Mouse (Mus musculus) C2C12 (cell line): ENCODE measurements at regions not wholly inside any gene's neighbourhood (a gene's known extent, or its start where the extent isn't known, plus 50 kb on each side); places are given as distances from the start of the nearest gene placed in this dataset.
A peak's percentile ranks its signal among the peaks of the same experiment; 100 is the strongest.

Experiments
- CEBPB ChIP-seq: IDR thresholded peaks from one replicate; pipeline ENCODE4 v1.6.1; 2011; ENCODE audit warnings: low read depth, mild to moderate bottlenecking, control low read depth, moderate library complexity
- CTCF ChIP-seq: IDR thresholded peaks from one replicate; pipeline ENCODE4 v1.5.1; 2011; ENCODE audit not compliant: control insufficient read depth, insufficient read depth, insufficient read length
- MAX ChIP-seq: IDR thresholded peaks from one replicate; pipeline ENCODE4 v1.6.1; 2011; ENCODE audit warnings: mild to moderate bottlenecking, control low read depth
- MYOD1 ChIP-seq: IDR thresholded peaks from one replicate; pipeline ENCODE4 v1.6.1; 2011; ENCODE audit warnings: low read depth; ENCODE audit not compliant: control insufficient read depth, insufficient read length
- MYOG ChIP-seq: IDR thresholded peaks from one replicate; pipeline ENCODE4 v1.6.1; 2011; ENCODE audit not compliant: control insufficient read depth, insufficient read length; ENCODE audit errors: extremely low read depth
- USF1 ChIP-seq: IDR thresholded peaks from one replicate; pipeline ENCODE4 v1.6.1; 2011; ENCODE audit warnings: low read depth, mild to moderate bottlenecking, control low read depth, moderate library complexity

DNA sequence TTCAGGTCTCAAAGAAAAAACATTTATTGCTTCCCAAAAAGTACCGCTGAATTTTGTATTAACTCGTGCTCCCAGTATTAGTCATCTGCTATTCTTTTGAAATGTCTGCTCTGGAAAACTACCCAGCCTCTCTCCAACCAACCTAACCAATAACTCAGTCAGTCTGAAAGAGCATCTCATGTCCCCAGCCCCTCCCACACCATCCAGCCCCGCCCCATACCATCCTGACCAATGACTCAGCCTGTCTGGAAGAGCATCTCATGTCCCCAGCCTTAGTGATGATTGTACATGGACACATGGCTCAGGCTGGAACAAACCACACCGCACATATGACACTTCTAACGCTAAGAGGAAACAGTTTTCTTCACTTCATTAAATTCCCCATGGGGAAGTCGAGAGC lies 58.1 kb upstream of the Mapk10 start:
- TF ChIP-seq CTCF = no peak
- TF ChIP-seq USF1 = no peak
- no peak for TF ChIP-seq MYOG
- peak; percentile 71 for TF ChIP-seq MAX
- TF ChIP-seq CEBPB = no peak
- TF ChIP-seq MYOD1 = no peak
